Mouse (Mus musculus) MEL (cell line): ENCODE measurements around the gene Epn3. TPM values are rescaled to one million over a fixed set of nuclear protein-coding genes. Genes with fewer than 3 reads are reported as not detected.

Experiments used
- DNase-seq: peaks from one replicate; pipeline ENCODE4 v3.0.0; 2011; ENCODE audit warnings: low read depth, low spot score
- H3K27ac ChIP-seq: 2 replicates; pipeline ENCODE4 v1.5.1; 2012; ENCODE audit warnings: low read depth, mild to moderate bottlenecking, control low read depth, low read length, moderate library complexity; ENCODE audit not compliant: control insufficient read depth
- H3K27me3 ChIP-seq, 2 experiments: fragments of 150-350 bp in 1 of 2; sonication (generic) in 1 of 2; 2 replicates each; pipeline ENCODE4 v1.6.1; 2012; ENCODE audit warnings: low read length in 2 of 2, mild to moderate bottlenecking in 2 of 2, improper control_type of control experiment in 1 of 2, moderate library complexity in 1 of 2; ENCODE audit not compliant: insufficient read depth in 2 of 2, control insufficient read depth in 1 of 2
- H3K36me3 ChIP-seq, 2 experiments: 2 replicates each; pipeline ENCODE4 v1.6.1; 2012 to 2014; ENCODE audit warnings: low read length in 2 of 2, improper control_type of control experiment in 1 of 2, inconsistent platforms in 1 of 2, mild to moderate bottlenecking in 1 of 2; ENCODE audit not compliant: insufficient read depth in 2 of 2, control insufficient read depth in 1 of 2
- H3K4me1 ChIP-seq, 2 experiments: fragments of 150-350 bp in 1 of 2; sonication (generic) in 1 of 2; 2 replicates each; pipeline ENCODE4 v1.6.1; 2012; ENCODE audit warnings: low read length in 2 of 2, improper control_type of control experiment in 1 of 2, mild to moderate bottlenecking in 1 of 2; ENCODE audit not compliant: insufficient read depth in 2 of 2, control insufficient read depth in 1 of 2
- H3K4me3 ChIP-seq, 2 experiments: fragments of 150-350 bp in 1 of 2; sonication (generic) in 1 of 2; 2 replicates each; pipeline ENCODE4 v1.5.1; 2012; ENCODE audit warnings: low read depth in 2 of 2, low read length in 2 of 2, mild to moderate bottlenecking in 2 of 2, moderate library complexity in 2 of 2, control low read depth in 1 of 2, improper control_type of control experiment in 1 of 2; ENCODE audit not compliant: control insufficient read depth in 1 of 2, insufficient read depth in 1 of 2
- H3K79me2 ChIP-seq: 2 replicates; pipeline ENCODE4 v1.6.1; 2012; ENCODE audit warnings: mild to moderate bottlenecking, low read length, moderate library complexity; ENCODE audit not compliant: control insufficient read depth, poor library complexity, insufficient read depth
- H3K9ac ChIP-seq: 2 replicates; pipeline ENCODE4 v1.6.1; 2012; ENCODE audit warnings: low read depth, mild to moderate bottlenecking, control low read depth, low read length, moderate library complexity; ENCODE audit not compliant: control insufficient read depth, poor library complexity, severe bottlenecking
- H3K9me3 ChIP-seq: fragments of 150-350 bp; sonication (generic); replicated peaks from 2 replicates; pipeline ENCODE4 v1.6.1; 2012; ENCODE audit warnings: mild to moderate bottlenecking, low read length, improper control_type of control experiment, moderate library complexity; ENCODE audit not compliant: insufficient read depth
- CHD1 ChIP-seq: IDR thresholded peaks from 2 replicates; pipeline ENCODE4 v1.6.1; 2012; ENCODE audit warnings: low read depth, mild to moderate bottlenecking, inconsistent platforms, low read length, improper control_type of control experiment
- CHD2 ChIP-seq: IDR thresholded peaks from 2 replicates; pipeline ENCODE4 v1.6.1; 2011; ENCODE audit warnings: low read length, improper control_type of control experiment
- CTCF ChIP-seq, 3 experiments: IDR thresholded peaks in 2 of 3; conservative IDR thresholded peaks in 1 of 3; 2 replicates each; pipeline ENCODE4 v1.5.1; 2011 to 2012; ENCODE audit warnings: low read length in 3 of 3, low read depth in 2 of 3, mild to moderate bottlenecking in 2 of 3, improper control_type of control experiment in 1 of 3, inconsistent platforms in 1 of 3, mixed read lengths in 1 of 3, moderate library complexity in 1 of 3; ENCODE audit not compliant: control insufficient read depth in 1 of 3, insufficient read depth in 1 of 3, poor library complexity in 1 of 3, severe bottlenecking in 1 of 3
- GABPA ChIP-seq: IDR thresholded peaks from 2 replicates; pipeline ENCODE4 v1.6.1; 2012; ENCODE audit warnings: low read depth, mild to moderate bottlenecking, inconsistent platforms, low read length, improper control_type of control experiment, moderate library complexity
- HCFC1 ChIP-seq: IDR thresholded peaks from 2 replicates; pipeline ENCODE4 v1.6.1; 2012; ENCODE audit warnings: low read depth, mild to moderate bottlenecking, inconsistent platforms, low read length, improper control_type of control experiment, moderate library complexity
- JUND ChIP-seq: IDR thresholded peaks from 2 replicates; pipeline ENCODE4 v1.6.1; 2011; ENCODE audit warnings: low read depth, mild to moderate bottlenecking, improper control_type of control experiment, low read length
- MAX ChIP-seq: IDR thresholded peaks from 2 replicates; pipeline ENCODE4 v1.6.1; 2011; ENCODE audit warnings: low read length, improper control_type of control experiment
- MYC ChIP-seq: IDR thresholded peaks from 2 replicates; pipeline ENCODE4 v1.6.1; 2011; ENCODE audit warnings: low read depth, mild to moderate bottlenecking, low read length, improper control_type of control experiment, moderate library complexity
- NELFE ChIP-seq: IDR thresholded peaks from 2 replicates; pipeline ENCODE4 v1.6.1; 2011; ENCODE audit warnings: low read depth, low read length, improper control_type of control experiment
- NRF1 ChIP-seq: IDR thresholded peaks from 2 replicates; pipeline ENCODE4 v1.6.1; 2014; ENCODE audit warnings: low read depth, mild to moderate bottlenecking, inconsistent platforms, low read length, improper control_type of control experiment, moderate library complexity; ENCODE audit not compliant: poor library complexity, insufficient read depth, severe bottlenecking
- POLR2A ChIP-seq, 2 experiments: IDR thresholded peaks; 2 replicates each; pipeline ENCODE4 v1.6.1; 2011 to 2012; ENCODE audit warnings: low read length in 2 of 2, mild to moderate bottlenecking in 2 of 2, control low read depth in 1 of 2, improper control_type of control experiment in 1 of 2, low read depth in 1 of 2, moderate library complexity in 1 of 2; ENCODE audit not compliant: control insufficient read depth in 1 of 2, insufficient read depth in 1 of 2, poor library complexity in 1 of 2
- POLR2AphosphoS2 ChIP-seq: IDR thresholded peaks from 2 replicates; pipeline ENCODE4 v1.6.1; 2011; ENCODE audit warnings: low read length, improper control_type of control experiment
- RAD21 ChIP-seq: IDR thresholded peaks from 2 replicates; pipeline ENCODE4 v1.6.1; 2011; ENCODE audit warnings: mild to moderate bottlenecking, low read depth, low read length, improper control_type of control experiment
- RCOR1 ChIP-seq: IDR thresholded peaks from 2 replicates; pipeline ENCODE4 v1.6.1; 2012; ENCODE audit warnings: low read depth, mild to moderate bottlenecking, inconsistent platforms, low read length, improper control_type of control experiment
- SMC3 ChIP-seq: IDR thresholded peaks from 2 replicates; pipeline ENCODE4 v1.6.1; 2011; ENCODE audit warnings: low read depth, low read length, improper control_type of control experiment
- ZKSCAN1 ChIP-seq: IDR thresholded peaks from 2 replicates; pipeline ENCODE4 v1.6.1; 2012; ENCODE audit warnings: low read depth, mild to moderate bottlenecking, inconsistent platforms, low read length, improper control_type of control experiment, moderate library complexity
- ZMIZ1 ChIP-seq: IDR thresholded peaks from 2 replicates; pipeline ENCODE4 v1.6.1; 2012; ENCODE audit warnings: low read depth, mild to moderate bottlenecking, inconsistent platforms, low read length, improper control_type of control experiment, moderate library complexity
- polyA plus RNA-seq, 2 experiments: library from polyadenylated mRNA; stranded (reverse) in 1 of 2; unstranded in 1 of 2; fragments of >175 nt in 1 of 2; fragments of >200 nt in 1 of 2; gene quantifications; 2 replicates each; pipeline versions ENCODE4 v1.2.1 to v1.2.4; 2012; ENCODE audit warnings: low replicate concordance in 2 of 2, low read depth in 1 of 2; ENCODE audit not compliant: insufficient read length in 2 of 2, insufficient read depth in 1 of 2, missing spikeins in 1 of 2
- total RNA-seq: library from RNA; depleted of rRNA; stranded (reverse); fragments of 300-350 nt; gene quantifications from 2 replicates; pipeline ENCODE4 v1.2.3, GENCODE M21; 2012

Epn3 gene
- total and polyA plus RNA-seq, 3 experiments, result not detected

DNA sequence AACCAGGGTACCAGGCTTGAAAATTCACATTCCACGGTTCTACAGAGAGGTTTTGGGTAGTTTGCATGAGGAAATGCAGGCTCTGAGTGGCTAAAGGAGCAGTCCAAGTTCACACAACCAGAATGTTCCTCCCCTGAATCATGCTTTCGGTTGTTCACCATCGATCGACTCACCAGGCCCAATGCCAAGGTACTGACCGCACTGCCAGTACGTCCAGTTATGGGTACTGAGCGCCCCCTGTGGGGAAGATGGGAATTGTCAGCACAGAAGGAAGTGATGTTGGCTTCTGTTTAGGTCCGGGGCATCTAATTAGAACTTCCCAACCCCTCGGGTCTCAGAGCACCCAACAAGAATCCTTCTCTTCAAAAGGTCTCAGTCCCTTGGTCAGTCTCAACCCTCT is 44.2 kb upstream of the Epn3 start:
- Histone ChIP-seq H3K4me1 (peaks cover 0 to 6% of the 10 kb centered on the region in 2 experiments; a peak in 2 of 4 replicates), H3K27me3 (no peaks in the 10 kb centered on the region), H3K9me3 (no peaks in the 10 kb centered on the region)
- DNase-seq, result peak; percentile 61
- TF ChIP-seq GABPA, result no peak
- peak; percentile 43 for TF ChIP-seq RAD21
- peak; percentile 71 to 82 (median 73) for TF ChIP-seq CTCF (IDR thresholded peaks at IDR 0.05 in 2 of 3, conservative IDR thresholded peaks at IDR 0.05 in 1 of 3; ENCODE audit: control insufficient read depth in 1 of 3, insufficient read depth in 1 of 3, low read depth in 2 of 3, low read length in 3 of 3, poor library complexity in 1 of 3, severe bottlenecking in 1 of 3)
- TF ChIP-seq SMC3, result peak; percentile 31
- TF ChIP-seq MYC, result no peak
- TF ChIP-seq, all 39 proteins: peak for 3
- Histone ChIP-seq H3K36me3 (peaks cover 1 to 5% of the 10 kb centered on the region in 2 experiments), H3K79me2 (peaks cover 14% of the 10 kb centered on the region), H3K9ac (no peak overlapping the region), H3K27ac (no peak overlapping the region), H3K4me3 (no peak overlapping the region)

DNA sequence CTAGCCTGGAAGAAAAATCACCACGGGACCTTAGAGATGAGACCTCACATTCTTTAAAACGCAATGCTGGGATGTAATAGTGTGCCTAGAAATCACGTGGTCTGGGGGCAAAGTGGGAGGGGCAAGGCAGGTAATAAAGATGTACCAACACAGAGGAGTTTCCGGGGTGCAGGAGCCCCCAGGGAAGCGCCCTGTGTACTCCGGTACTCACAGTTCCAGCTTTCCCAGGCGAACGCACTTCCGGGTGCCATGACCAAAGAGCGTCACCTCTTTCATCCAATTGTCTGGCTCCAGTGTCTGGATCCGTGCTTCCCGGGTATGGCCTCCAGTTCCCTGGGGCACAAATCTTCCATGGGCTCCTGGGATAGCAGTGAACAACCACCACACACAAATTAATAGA is 43.6 kb upstream of the Epn3 start:
- TF ChIP-seq RCOR1 (no peak), MYC (no peak), NRF1 (no peak), ZMIZ1 (no peak), POLR2AphosphoS2 (no peak)
- peaks cover 1 to 5% of the 10 kb centered on the region in 2 experiments for H3K36me3 ChIP-seq
- H3K27ac ChIP-seq, result no peak overlapping the region
- H3K9me3 ChIP-seq, result no peaks in the 10 kb centered on the region
- DNase-seq, result no peak
- peaks cover 9% of the 10 kb centered on the region for H3K79me2 ChIP-seq
- H3K4me3 ChIP-seq, result no peak overlapping the region
- H3K27me3 ChIP-seq, result no peaks in the 10 kb centered on the region
- H3K4me1 ChIP-seq, result peaks cover 0 to 6% of the 10 kb centered on the region in 2 experiments; a peak in 2 of 4 replicates
- H3K9ac ChIP-seq, result no peak overlapping the region

DNA sequence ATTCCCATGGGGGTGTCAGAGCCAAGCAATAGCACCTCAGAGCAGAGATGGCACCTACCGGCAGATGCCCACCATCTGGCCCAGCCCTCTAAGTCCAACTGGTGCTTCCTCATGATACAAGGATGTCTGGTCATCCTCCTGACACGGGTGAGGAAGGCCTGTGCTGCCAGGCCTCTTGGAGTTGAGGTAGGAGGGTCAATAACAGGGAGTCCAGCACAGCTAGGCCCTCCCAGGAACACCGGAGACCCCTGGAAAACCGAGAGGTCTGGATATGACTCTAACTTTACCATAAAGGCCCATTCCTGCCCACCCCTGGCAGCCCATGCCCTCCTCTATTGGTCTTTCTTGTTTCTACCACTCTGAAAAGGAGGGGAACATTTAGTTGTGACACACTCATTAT is 42.6 kb upstream of the Epn3 start:
- no peak overlapping the region for H3K4me3 ChIP-seq
- H3K4me1 ChIP-seq, result peaks cover 0 to 3% of the 10 kb centered on the region in 2 experiments; a peak in 2 of 4 replicates
- H3K27ac ChIP-seq, result no peak overlapping the region
- no peaks in the 10 kb centered on the region for H3K9me3 ChIP-seq
- peaks cover 4% of the 10 kb centered on the region; the same call in 1 of the 2 replicates for H3K79me2 ChIP-seq
- no peak overlapping the region for H3K9ac ChIP-seq
- H3K36me3 ChIP-seq, result peaks cover 0 to 1% of the 10 kb centered on the region in 2 experiments; a peak in 2 of 4 replicates
- TF ChIP-seq MAX (no peak), POLR2A (IDR thresholded peaks at IDR 0.05; ENCODE audit: control insufficient read depth in 1 of 2, insufficient read depth in 1 of 2, low read depth in 1 of 2, low read length in 2 of 2, poor library complexity in 1 of 2) (no peak), NELFE (no peak), CHD1 (no peak), ZKSCAN1 (no peak), RCOR1 (no peak), CHD2 (no peak), GABPA (no peak), HCFC1 (no peak), JUND (no peak)
- no peak for DNase-seq
- H3K27me3 ChIP-seq, result no peaks in the 10 kb centered on the region
